18 mouse cellular contexts compared by ENCODE assay signal in genomic region chr4:47342632-47343031, GRCm38 (mm10). TPM values are rescaled to one million over a fixed set of nuclear protein-coding genes. Genes with fewer than 3 reads are reported as not detected.
DNase-seq lines count a peak whose midpoint lies in the region; ATAC-seq and TF ChIP-seq lines count a peak whose summit lies in the region.
"Had no signal": no experiment of that assay in that cellular context is flagged by ENCODE, and none has a peak within 500 bp of the region (broad histone marks: within the 10 kb centered on the region; RNA-seq: fewer than 3 reads in every experiment).

No protein-coding gene starts in this region.

- no peak overlapping the region for H3K4me3 ChIP-seq in hindbrain, postnatal 0 days (ENCODE audit: low read length)
- H3K4me3 ChIP-seq in hindbrain, embryonic 10.5 days, result no peak overlapping the region
- H3K4me3 ChIP-seq in neural tube, embryonic 11.5 days (ENCODE audit: low read depth, low read length), result no peak overlapping the region
- H3K4me3 ChIP-seq in embryonic facial prominence, embryonic 14.5 days (ENCODE audit: low read depth, low read length), result no peak overlapping the region
- H3K4me3 ChIP-seq: heart, embryonic 13.5 days; hindbrain, embryonic 13.5 days; midbrain, embryonic 12.5 days; neural tube, embryonic 15.5 days; stomach, embryonic 15.5 days had no signal

- H3K27ac ChIP-seq in hindbrain, postnatal 0 days, result no peak overlapping the region
- no peak overlapping the region for H3K27ac ChIP-seq in hindbrain, embryonic 10.5 days
- no peak overlapping the region for H3K27ac ChIP-seq in neural tube, embryonic 11.5 days (ENCODE audit: low read depth, low read length)
- H3K27ac ChIP-seq in embryonic facial prominence, embryonic 14.5 days (replicated peaks; ENCODE audit: low read depth, low read length), result no peak overlapping the region
- H3K27ac ChIP-seq: heart, embryonic 13.5 days; hindbrain, embryonic 13.5 days; midbrain, embryonic 12.5 days; neural tube, embryonic 15.5 days; stomach, embryonic 15.5 days had no signal

- DNase-seq in hindbrain, postnatal 0 days (ENCODE audit: low spot score), result no peak
- DNase-seq in hindbrain, embryonic 10.5 days (ENCODE audit: low spot score), result no peak
- DNase-seq in neural tube, embryonic 11.5 days (ENCODE audit: low spot score), result peak; percentile 28
- DNase-seq in neural tube, embryonic 10.5 days (ENCODE audit: extremely low spot score, low spot score), result no peak
- peak; percentile 42 for DNase-seq in embryonic facial prominence, embryonic 14.5 days (ENCODE audit: low spot score)
- DNase-seq in thymus, postnatal 4 days, result peak; percentile 59
- DNase-seq: embryo, embryonic 11 days; gastrocnemius, postnatal 25 days; kidney, adult 11 months; kidney, postnatal 36 days; lung, adult 18-20 months; lung, postnatal 4 days had no signal

- H3K4me1 ChIP-seq in hindbrain, postnatal 0 days (ENCODE audit: insufficient read depth, low read length), result no peaks in the 10 kb centered on the region
- H3K4me1 ChIP-seq in hindbrain, embryonic 10.5 days (replicated peaks), result peaks cover 19% of the 10 kb centered on the region
- H3K4me1 ChIP-seq in neural tube, embryonic 11.5 days (ENCODE audit: control insufficient read depth, insufficient read depth, low read length), result no peaks in the 10 kb centered on the region
- H3K4me1 ChIP-seq in embryonic facial prominence, embryonic 14.5 days (ENCODE audit: control insufficient read depth, insufficient read depth, low read length), result peaks cover 15% of the 10 kb centered on the region; the same call in 1 of the 2 replicates
- H3K4me1 ChIP-seq: stomach, embryonic 15.5 days had no signal

- no peak for TF ChIP-seq CTCF in hindbrain, postnatal 0 days (IDR thresholded peaks at IDR 0.05; ENCODE audit: low read depth)

- no peaks in the 10 kb centered on the region for H3K27me3 ChIP-seq in hindbrain, postnatal 0 days (ENCODE audit: insufficient read depth, low read length)
- H3K27me3 ChIP-seq in hindbrain, embryonic 10.5 days (ENCODE audit: insufficient read depth, poor library complexity, severe bottlenecking), result 0 out of 2 replicates have a peak, but pooled peaks cover under 1% of the 10 kb centered on the region
- no peaks in the 10 kb centered on the region for H3K27me3 ChIP-seq in neural tube, embryonic 11.5 days (ENCODE audit: control insufficient read depth, insufficient read depth, low read length)
- no peaks in the 10 kb centered on the region for H3K27me3 ChIP-seq in embryonic facial prominence, embryonic 14.5 days (replicated peaks; ENCODE audit: control insufficient read depth, insufficient read depth, low read length)
- H3K27me3 ChIP-seq: heart, embryonic 13.5 days; midbrain, embryonic 12.5 days; neural tube, embryonic 15.5 days; stomach, embryonic 15.5 days had no signal

- peak overlapping the region; percentile 18; the same call in 1 of the 2 replicates for H3K4me2 ChIP-seq in hindbrain, postnatal 0 days (ENCODE audit: low read depth, low read length)
- no peak overlapping the region for H3K4me2 ChIP-seq in neural tube, embryonic 11.5 days (ENCODE audit: low read depth)
- peak overlapping the region; percentile 28 for H3K4me2 ChIP-seq in embryonic facial prominence, embryonic 14.5 days (ENCODE audit: low read depth, low read length)
- H3K4me2 ChIP-seq: hindbrain, embryonic 13.5 days; midbrain, embryonic 12.5 days; neural tube, embryonic 15.5 days; stomach, embryonic 15.5 days had no signal

- 34% methylated on average over 8 of the region's 8 CpGs for WGBS in hindbrain, postnatal 0 days
- 37% methylated on average over 8 of the region's 8 CpGs for whole genome bisulfite sequencing in hindbrain, embryonic 10.5 days
- WGBS in neural tube, embryonic 11.5 days, result 41% methylated on average over 8 of the region's 8 CpGs
- WGBS in embryonic facial prominence, embryonic 14.5 days, result 32% methylated on average over 8 of the region's 8 CpGs

- ATAC-seq in hindbrain, postnatal 0 days, result no peak
- no peak for ATAC-seq in neural tube, embryonic 11.5 days (ENCODE audit: insufficient read depth, low FRiP score, low TSS enrichment)
- no peak for ATAC-seq in embryonic facial prominence, embryonic 14.5 days (ENCODE audit: low read depth)
- no peak for ATAC-seq in CD4-positive, CD25-positive, alpha-beta regulatory T cell, adult 4 months

- H3K36me3 ChIP-seq in hindbrain, postnatal 0 days (ENCODE audit: insufficient read depth, low read length), result no peaks in the 10 kb centered on the region
- H3K36me3 ChIP-seq in hindbrain, embryonic 10.5 days, result no peaks in the 10 kb centered on the region
- no peaks in the 10 kb centered on the region for H3K36me3 ChIP-seq in neural tube, embryonic 11.5 days (ENCODE audit: control insufficient read depth, insufficient read depth, low read length)
- no peaks in the 10 kb centered on the region for H3K36me3 ChIP-seq in embryonic facial prominence, embryonic 14.5 days (ENCODE audit: control insufficient read depth, insufficient read depth, low read length)
- H3K36me3 ChIP-seq: heart, embryonic 13.5 days; hindbrain, embryonic 13.5 days; midbrain, embryonic 12.5 days; neural tube, embryonic 15.5 days; stomach, embryonic 15.5 days had no signal

- H3K9me3 ChIP-seq in hindbrain, postnatal 0 days (ENCODE audit: low read length), result no peaks in the 10 kb centered on the region
- no peaks in the 10 kb centered on the region for H3K9me3 ChIP-seq in hindbrain, embryonic 10.5 days
- H3K9me3 ChIP-seq in neural tube, embryonic 11.5 days (ENCODE audit: control insufficient read depth, low read length), result no peaks in the 10 kb centered on the region
- H3K9me3 ChIP-seq in embryonic facial prominence, embryonic 14.5 days (ENCODE audit: control insufficient read depth, low read length), result no peaks in the 10 kb centered on the region
- H3K9me3 ChIP-seq: heart, embryonic 13.5 days; hindbrain, embryonic 13.5 days; midbrain, embryonic 12.5 days; neural tube, embryonic 15.5 days; stomach, embryonic 15.5 days had no signal

- H3K9ac ChIP-seq in hindbrain, postnatal 0 days (replicated peaks; ENCODE audit: low read length), result no peak overlapping the region
- H3K9ac ChIP-seq in neural tube, embryonic 11.5 days (ENCODE audit: low read length), result no peak overlapping the region
- peak overlapping the region; percentile 20; the same call in 1 of the 2 replicates for H3K9ac ChIP-seq in embryonic facial prominence, embryonic 14.5 days (ENCODE audit: low read depth, low read length)
- H3K9ac ChIP-seq: heart, embryonic 13.5 days; hindbrain, embryonic 13.5 days; midbrain, embryonic 12.5 days; neural tube, embryonic 15.5 days; stomach, embryonic 15.5 days had no signal

RNA-seq across cellular contexts. Expression of gene Tgfbr1, which starts 10.4 kb away (rescaled TPM):
- total RNA-seq in hindbrain, postnatal 0 days (2014; rRNA removed), result 24.7 and 33.1 TPM in 2 replicates
- 13.0 and 14.0 TPM in 2 replicates for polyA plus RNA-seq in hindbrain, postnatal 0 days (2015; fragmentation: Nextera tagmentation; extraction: Ambion mirVana)
- polyA plus RNA-seq in hindbrain, embryonic 10.5 days (2016; fragmentation: Nextera tagmentation; extraction: Ambion mirVana), result 85.8 and 92.0 TPM in 2 replicates
- polyA plus RNA-seq in neural tube, embryonic 11.5 days (2014; fragmentation: Nextera tagmentation; extraction: Ambion mirVana), result 111 TPM in 2 replicates
- polyA plus RNA-seq in embryonic facial prominence, embryonic 14.5 days (2014; fragmentation: Nextera tagmentation; extraction: Ambion mirVana), result 48.6 and 50.3 TPM in 2 replicates
- polyA plus RNA-seq in CD4-positive, CD25-positive, alpha-beta regulatory T cell, adult 4 months (2017; shearing (Covaris generic)), result 10 to 100 TPM; 33.6 to 39.2 TPM

Comparison
In these comparisons a context has a peak if more than half of its experiments do, and no peak if none do; other contexts are left out.
1. DNase-seq: peak in neural tube, embryonic 11.5 days (single experiment), embryonic facial prominence, embryonic 14.5 days (single experiment) and thymus, postnatal 4 days (single experiment); none in hindbrain, postnatal 0 days (single experiment), hindbrain, embryonic 10.5 days (single experiment) and neural tube, embryonic 10.5 days (single experiment).